Mouse (Mus musculus) megakaryocyte, adult 5-6 weeks (primary cell): ENCODE results near the gene Cdh4. TPM values are rescaled to one million over a fixed set of nuclear protein-coding genes. Genes with fewer than 3 reads are reported as not detected.

Experiments used
- ATAC-seq: 2 replicates; pipeline ENCODE4 v1.8.0; 2016; ENCODE audit warnings: mild to moderate bottlenecking, inconsistent platforms; ENCODE audit not compliant: poor library complexity, severe bottlenecking
- total RNA-seq, 2 experiments: library from RNA; stranded (forward) in 1 of 2; stranded (reverse) in 1 of 2; fragments of 153-499, 151-499 nt in 1 of 2; fragments of 221-1000, 200-1000 nt in 1 of 2; gene quantifications; 2 replicates each; pipeline versions ENCODE4 v1.2.3 to v1.2.4; 2015 to 2017

Gene Cdh4
- total RNA-seq, 2 experiments from 2014 or later, result not detected

- peak; percentile 86 for ATAC-seq
Observed at GRCm38 (mm10) chr2:179916877-179917673, 474.8 kb downstream of the Cdh4 start.

GRCm38 (mm10) chr2:179920042-179920441, 477.8 kb downstream of the Cdh4 start:
- ATAC-seq, result no peak

- no peak for ATAC-seq
Observed at GRCm38 (mm10) chr2:179921021-179921653, 478.9 kb downstream of the Cdh4 start.

- no peak for ATAC-seq
Observed at GRCm38 (mm10) chr2:179924038-179924437, 481.8 kb downstream of the Cdh4 start.

- no peak for ATAC-seq
Observed at GRCm38 (mm10) chr2:179929166-179929565, 486.9 kb downstream of the Cdh4 start.

- ATAC-seq, result no peak
Observed at GRCm38 (mm10) chr2:179931741-179932140, 489.5 kb downstream of the Cdh4 start.

- ATAC-seq, result peak; percentile 20
Observed at GRCm38 (mm10) chr2:179934165-179934564, 491.9 kb downstream of the Cdh4 start.

GRCm38 (mm10) chr2:179937091-179937490, 494.9 kb downstream of the Cdh4 start:
- peak; percentile 61 for ATAC-seq

- no peak for ATAC-seq
Observed at GRCm38 (mm10) chr2:179941696-179942095, 499.5 kb downstream of the Cdh4 start.

GRCm38 (mm10) chr2:179945051-179945450, 502.8 kb downstream of the Cdh4 start:
- ATAC-seq, result no peak

- ATAC-seq, result no peak
Observed at GRCm38 (mm10) chr2:179946496-179946895, 504.3 kb downstream of the Cdh4 start.

GRCm38 (mm10) chr2:179947607-179948006, 505.4 kb downstream of the Cdh4 start:
- no peak for ATAC-seq

- peak; percentile 87 for ATAC-seq
Observed at GRCm38 (mm10) chr2:179948820-179949219, 506.6 kb downstream of the Cdh4 start.
